Mouse (Mus musculus): ENCODE measurements around the gene Atn1. TPM values are rescaled to one million over a fixed set of nuclear protein-coding genes. Genes with fewer than 3 reads are reported as not detected.
A peak's percentile ranks its signal among the peaks of the same experiment; 100 is the strongest.

Atn1 gene
- total RNA-seq, 2 experiments from 2014 or later, result 38.3 to 40.7 TPM

DNA sequence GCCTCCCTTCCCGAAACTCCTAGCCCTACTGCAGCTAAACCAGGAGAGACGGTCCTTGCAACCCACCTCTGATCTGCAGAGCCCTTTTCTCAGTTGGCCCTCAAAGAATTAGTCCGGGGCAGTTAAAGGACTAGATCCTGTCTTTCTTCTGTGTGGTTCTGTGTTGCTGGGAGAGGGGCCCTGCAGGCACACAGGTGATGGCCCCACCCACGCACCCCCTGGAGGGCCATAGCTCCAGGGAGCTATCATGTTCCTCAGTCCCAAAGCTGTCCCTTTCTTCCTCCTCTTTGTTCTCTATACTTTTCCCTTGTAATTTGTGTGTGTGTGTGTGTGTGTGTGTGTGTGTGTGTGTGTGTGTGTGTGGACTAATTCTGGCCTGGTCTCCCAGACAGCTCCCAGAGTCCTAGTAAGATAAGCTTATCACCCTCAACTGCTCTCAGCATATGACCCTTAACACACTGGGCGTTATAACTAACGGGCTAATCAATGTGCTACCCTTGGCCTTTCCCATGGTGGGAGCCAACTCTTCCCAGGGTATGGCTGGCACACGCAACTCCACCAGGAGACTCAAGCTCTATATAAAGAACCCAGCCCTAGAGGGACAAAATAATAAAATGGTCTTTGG is 36.9 kb downstream of the Atn1 start:
- intact Hi-C loops (cut with DNase I), result loop anchor here (2.0 to 10.0 kb wide), 2 partner anchors 17 to 315 kb away; partner anchors contain the start of gene Ing4
- no peak for DNase-seq

DNA sequence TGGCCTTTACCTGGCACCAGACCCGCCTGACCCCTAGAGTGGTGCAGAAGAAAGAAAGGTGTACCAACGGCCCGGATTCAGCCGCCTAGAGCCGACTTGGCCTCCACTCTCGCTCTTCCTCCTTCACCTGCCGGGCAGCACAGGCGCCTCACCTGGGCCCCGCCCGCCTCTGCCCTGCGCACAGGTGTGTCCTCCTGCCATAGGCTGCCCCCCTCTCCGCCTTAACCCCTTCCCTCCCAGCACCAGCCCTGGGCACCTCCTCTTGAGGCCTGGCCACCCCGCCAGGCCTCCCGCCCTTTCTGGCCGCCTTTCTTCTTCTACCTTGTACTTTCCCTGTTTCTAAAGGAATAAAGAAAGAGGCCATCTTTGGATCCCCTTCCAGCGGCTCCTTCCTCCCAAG is 37.6 kb downstream of the Atn1 start:
- intact Hi-C loops (cut with DNase I), result loop anchor here (2.0 to 10.0 kb wide), 2 partner anchors 18 to 316 kb away; partner anchors contain the start of gene Ing4
- DNase-seq, result no peak

DNA sequence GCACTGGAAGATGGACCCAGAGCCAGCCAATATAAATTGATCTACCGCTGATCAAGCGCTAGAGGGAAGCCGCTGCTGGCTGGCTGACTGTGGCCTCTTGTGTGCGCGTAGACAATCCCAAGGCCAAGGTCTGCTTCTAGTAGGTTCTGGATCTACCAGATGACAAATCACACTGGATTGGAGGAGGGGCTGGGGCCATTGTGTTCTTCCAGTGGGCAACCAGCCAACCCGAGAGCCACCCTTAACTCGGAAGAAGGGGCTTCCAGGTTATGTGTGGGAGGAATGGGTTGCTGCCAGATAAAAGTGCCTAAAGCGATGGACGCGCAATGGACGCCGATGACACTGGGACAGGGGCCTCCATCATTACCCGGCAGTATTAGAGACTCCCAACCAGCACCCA is 38.4 kb downstream of the Atn1 start:
- intact Hi-C loops (cut with DNase I), result loop anchor here (2.0 to 10.0 kb wide), 2 partner anchors 19 to 317 kb away; partner anchors contain the start of gene Ing4
- DNase-seq, result no peak

DNA sequence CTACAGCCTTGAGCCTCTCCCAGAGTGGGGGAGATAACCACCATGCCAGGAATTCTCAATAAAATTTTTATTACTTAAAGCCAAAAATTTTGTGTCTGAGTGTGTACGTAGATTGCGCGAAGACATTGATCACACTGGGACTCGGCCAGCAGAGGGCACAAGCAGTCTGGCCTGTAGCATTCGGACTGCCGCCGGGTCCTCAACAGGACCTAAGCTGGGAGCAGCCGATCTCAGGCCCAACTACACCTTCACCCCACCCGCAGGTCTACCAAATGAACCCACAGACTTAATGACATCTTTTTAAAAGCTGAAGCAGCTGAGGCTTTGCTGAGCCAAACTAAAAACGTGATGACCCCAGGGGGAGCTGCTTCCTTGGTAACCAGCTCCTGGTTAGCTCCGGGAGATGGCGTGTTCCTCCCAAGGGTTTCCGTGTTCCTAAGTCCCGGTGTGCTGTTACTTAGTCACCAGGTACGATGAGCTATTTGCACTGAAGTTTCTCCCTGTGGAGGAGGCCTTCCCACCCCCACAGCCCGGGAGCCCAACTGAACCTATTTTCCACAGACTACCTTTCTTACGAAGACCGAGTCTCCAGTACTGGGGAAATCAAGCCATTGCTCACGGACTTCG is 39.3 kb downstream of the Atn1 start:
- no peak for DNase-seq
- intact Hi-C loops (cut with DNase I), result loop anchor here (10.0 kb wide), 1 partner anchor 318 kb away; the partner anchor contains the start of gene Ing4

DNA sequence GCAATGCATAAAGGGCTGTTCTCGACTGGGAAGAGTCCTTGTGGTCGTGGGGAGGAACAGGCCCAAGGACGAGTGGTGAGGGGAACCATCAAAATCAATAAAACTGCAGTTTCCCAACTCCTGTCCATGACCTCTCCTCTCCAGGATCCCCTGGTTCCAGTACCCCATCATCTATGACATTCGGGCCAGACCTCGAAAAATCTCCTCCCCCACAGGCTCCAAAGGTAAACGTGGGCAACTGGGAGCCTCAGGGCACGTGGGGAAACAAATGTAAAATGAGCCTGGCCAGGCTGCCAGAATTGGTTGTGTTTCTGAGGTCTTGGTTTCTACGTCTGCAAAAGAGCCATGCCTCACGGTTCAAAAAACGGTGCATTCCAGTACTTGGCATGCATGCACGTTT is 43.4 kb downstream of the Atn1 start:
- intact Hi-C loops (cut with DNase I), result loop anchor here (5.0 to 10.0 kb wide), 2 partner anchors 44 to 322 kb away; partner anchors contain the start of genes Atn1, Gm45234 and Ing4
- DNase-seq, result no peak

DNA sequence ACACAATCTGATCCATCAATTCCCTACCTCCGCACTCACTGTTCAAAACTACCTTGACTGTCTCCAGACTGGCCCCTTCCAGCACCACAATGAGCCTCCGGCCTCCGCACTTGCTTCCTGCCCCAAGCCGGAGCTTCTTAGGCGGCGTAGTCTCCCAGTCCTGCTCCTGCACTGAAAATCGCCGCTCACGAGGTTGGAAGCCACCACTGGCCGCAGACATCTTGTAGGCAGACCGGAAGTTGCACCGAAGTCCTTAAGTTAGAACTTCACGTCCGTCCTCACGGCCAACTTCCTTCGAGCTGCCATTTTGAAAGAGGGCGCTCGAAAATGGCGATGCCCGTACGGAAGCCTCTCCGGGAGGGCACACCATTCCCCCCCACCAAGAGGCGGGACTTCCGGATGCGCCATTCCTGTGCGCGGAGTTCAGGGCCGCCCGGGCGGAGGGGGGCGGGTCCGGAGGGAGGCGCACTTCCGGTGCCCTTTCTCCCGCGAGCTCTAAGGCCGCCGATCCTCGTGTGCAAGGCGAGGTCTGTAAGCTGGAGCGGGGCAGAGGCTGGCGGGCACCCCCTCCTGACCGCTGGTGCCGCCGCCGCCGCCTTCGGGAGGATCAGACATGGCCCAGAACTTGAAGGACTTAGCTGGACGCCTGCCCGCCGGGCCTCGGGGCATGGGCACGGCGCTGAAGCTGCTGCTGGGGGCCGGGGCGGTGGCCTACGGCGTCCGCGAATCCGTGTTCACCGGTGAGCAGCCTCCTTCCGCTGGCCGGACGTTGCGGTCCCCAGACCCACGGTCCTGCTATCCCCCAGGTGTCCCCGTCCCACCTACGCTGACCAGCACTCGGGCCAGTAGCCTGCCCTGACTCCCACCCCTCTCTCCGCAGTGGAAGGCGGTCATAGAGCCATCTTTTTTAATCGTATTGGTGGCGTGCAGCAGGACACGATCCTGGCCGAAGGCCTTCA is 44.2 kb downstream of the Atn1 start, which contains the start of the genes Emg1 and Phb2:
TSS of gene Emg1 (minus strand) at position 355 of the 959 bp plus-strand sequence.
TSS of gene Phb2 (plus strand) at position 513 of the 959 bp plus-strand sequence.
- peak; percentile 96 to 99 for DNase-seq
- intact Hi-C loops (cut with DNase I), result loop anchor here (5.0 to 10.0 kb wide), 2 partner anchors 45 to 323 kb away; partner anchors contain the start of genes Atn1, Gm45234 and Ing4

GRCm38 (mm10) chr6:124708289-124708889 is 47.9 kb downstream of the Atn1 start:
- intact Hi-C loops (cut with DNase I), result no loop called here
- DNase-seq, result no peak

DNA sequence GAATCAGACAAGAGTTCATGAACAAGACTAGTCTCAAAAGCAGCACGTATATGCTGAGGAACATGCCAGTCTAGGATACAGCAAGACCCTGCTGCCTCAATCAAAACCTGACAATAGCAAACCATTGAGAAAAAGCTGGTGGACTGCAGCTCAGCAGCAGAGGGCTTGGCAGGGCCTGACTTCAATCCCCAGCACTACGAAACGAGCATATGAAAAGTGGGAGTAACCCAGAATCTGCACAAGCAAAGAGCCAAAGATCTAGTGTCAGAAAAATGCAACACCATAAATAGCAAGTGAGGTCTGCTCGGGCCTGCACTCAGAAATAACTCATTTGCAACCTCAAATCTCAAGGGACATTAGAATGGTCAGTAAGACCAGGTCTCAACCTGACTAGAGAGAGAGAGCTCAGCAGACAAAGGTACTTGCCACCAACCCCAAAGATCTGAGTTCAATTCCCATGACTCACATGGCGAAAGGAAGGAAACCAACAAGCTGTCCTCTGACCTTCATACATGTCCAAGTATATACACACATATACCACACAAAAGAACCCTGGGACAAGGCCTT is 50.2 kb downstream of the Atn1 start:
- intact Hi-C loops (cut with DNase I), result no loop called here
- DNase-seq, result no peak

DNA sequence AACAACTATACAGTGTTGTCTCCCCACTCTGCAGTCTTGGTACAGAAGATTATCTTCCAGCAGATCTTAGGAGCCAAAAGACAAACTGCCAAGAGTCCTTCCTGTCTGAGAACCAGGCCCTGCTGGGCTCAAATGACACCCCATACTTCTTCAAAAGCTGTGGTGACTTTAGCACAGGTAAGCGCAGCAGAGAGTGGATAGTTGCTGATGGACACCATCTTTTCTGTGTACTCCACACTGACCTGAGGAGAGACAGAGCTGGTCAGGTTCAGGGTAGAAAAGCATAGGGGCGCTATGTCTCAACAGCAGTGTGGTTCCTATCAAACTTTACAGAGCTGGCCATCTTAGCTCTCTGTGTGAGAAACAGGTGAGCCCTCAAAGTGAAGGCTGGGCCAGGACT is 51.9 kb downstream of the Atn1 start:
- DNase-seq, result no peak
- intact Hi-C loops (cut with DNase I), result no loop called here

DNA sequence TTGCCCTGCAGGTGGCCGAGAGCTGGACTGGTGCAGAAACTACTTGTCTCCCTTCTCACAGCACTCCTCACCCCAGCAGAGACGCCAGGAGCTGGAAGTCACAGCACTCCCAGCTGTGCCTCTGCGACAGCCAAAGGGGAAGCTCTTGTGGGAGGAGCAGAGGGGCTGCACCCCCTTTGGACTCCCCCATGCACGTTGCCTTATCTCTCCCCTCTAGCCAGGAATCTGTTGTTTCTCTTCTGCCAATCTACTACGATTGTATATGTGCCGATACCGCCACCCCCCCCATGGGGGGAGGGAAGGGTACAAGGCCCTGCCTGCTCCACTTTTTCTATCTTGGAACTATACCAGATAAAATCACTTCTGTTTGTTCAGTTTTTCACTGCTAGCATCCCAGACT is 52.5 kb downstream of the Atn1 start:
- intact Hi-C loops (cut with DNase I), result no loop called here
- DNase-seq, result no peak

DNA sequence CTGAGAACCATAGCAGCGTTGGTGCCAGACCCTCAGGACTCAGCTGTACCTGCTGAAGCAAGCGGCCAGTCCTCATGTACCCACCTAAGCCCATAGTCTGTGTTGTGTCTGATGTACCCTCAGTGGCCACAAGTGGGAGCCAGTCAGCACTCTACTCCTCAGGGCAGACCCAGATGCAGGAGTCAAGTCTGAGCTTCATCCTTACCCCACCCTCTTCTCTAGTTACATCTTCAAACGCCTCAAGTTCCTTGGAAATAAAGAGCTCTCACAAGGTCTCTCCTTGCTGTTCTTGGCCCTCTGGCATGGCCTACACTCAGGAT is 53.6 kb downstream of the Atn1 start:
- DNase-seq, result peak; percentile 34 to 58
- intact Hi-C loops (cut with DNase I), result no loop called here

GRCm38 (mm10) chr6:124702102-124702783 is 54.1 kb downstream of the Atn1 start:
- DNase-seq, result no peak
- intact Hi-C loops (cut with DNase I), result no loop called here

GRCm38 (mm10) chr6:124701338-124701737 is 55.0 kb downstream of the Atn1 start:
- intact Hi-C loops (cut with DNase I), result loop anchor here (2.0 kb wide), 1 partner anchor 41 kb away; no protein-coding TSS in a partner anchor
- DNase-seq, result no peak

- intact Hi-C loops (cut with DNase I), result loop anchor here (2.0 kb wide), 1 partner anchor 39 kb away; no protein-coding TSS in a partner anchor
- peak; percentile 62 to 64 for DNase-seq
Observed at GRCm38 (mm10) chr6:124699962-124700610, 56.2 kb downstream of the Atn1 start.

DNA sequence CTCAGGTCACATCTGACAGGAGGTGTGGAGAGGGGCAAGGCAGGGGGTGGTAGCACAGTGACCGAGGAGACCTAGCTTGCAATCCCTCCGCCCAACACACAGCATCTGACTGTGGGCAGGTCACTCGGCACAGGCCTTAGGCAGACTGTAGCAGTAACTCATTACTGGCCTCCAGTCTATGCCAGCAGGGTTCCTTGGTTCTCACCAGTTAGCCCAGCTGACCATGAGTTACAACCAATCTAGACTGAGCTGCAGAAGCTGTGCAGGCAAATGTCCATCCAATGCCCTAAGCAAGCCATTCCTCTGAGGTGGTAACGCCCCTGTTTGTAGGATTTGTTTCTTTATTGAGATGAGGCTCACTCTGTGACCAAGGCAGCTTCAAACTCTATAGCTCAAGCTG is 57.0 kb downstream of the Atn1 start:
- intact Hi-C loops (cut with DNase I), result no loop called here
- no peak for DNase-seq

DNA sequence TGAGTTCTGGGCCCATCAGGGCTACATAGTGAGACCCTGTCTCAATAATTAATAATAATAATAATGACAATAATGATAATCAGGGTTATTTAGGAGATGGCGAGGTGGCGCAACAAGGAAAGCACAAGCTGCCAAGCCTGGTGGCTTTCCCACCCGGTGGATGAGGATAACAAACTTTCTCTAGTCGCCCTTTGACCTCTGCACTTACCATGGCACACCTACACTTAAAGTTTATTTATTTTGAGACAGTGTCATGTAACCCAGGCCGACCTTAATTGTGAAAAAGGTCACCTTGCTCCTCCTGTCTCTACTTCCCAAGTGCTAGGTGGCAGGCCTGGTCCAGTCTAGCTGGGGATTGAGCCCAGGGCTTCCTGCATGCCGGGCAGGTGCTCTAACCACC is 57.6 kb downstream of the Atn1 start:
- intact Hi-C loops (cut with DNase I), result no loop called here
- no peak for DNase-seq

- intact Hi-C loops (cut with DNase I), result no loop called here
- DNase-seq, result no peak
Observed at GRCm38 (mm10) chr6:124696441-124697150, 59.7 kb downstream of the Atn1 start.

Data from gastrocnemius, postnatal 36 days (tissue).